Mouse (Mus musculus) cerebellum, adult 2 months (tissue): ENCODE measurements at regions not wholly inside any gene's neighbourhood (a gene's known extent, or its start where the extent isn't known, plus 50 kb on each side); places are given as distances from the start of the nearest gene placed in this dataset.

Experiments used
- DNase-seq, 2 experiments: peaks; one replicate each; pipeline ENCODE4 v3.0.0; 2021
- H3K27ac ChIP-seq: fragments of 200-500 bp; 2 replicates; pipeline ENCODE4 v1.5.1; 2012; ENCODE audit warnings: low read length, control low read depth, inconsistent platforms; ENCODE audit not compliant: insufficient read depth
- H3K27me3 ChIP-seq: fragments of 200-500 bp; 2 replicates; pipeline ENCODE4 v1.6.1; 2012; ENCODE audit warnings: inconsistent platforms, mild to moderate bottlenecking, low read length, moderate library complexity; ENCODE audit not compliant: control insufficient read depth, insufficient read depth
- H3K4me1 ChIP-seq: fragments of 200-500 bp; 2 replicates; pipeline ENCODE4 v1.6.1; 2011; ENCODE audit warnings: low read length; ENCODE audit not compliant: control insufficient read depth, insufficient read depth
- H3K4me3 ChIP-seq: fragments of 200-500 bp; replicated peaks from 2 replicates; pipeline ENCODE3; 2011; ENCODE audit warnings: mild to moderate bottlenecking, low read depth, low read length, control low read depth; ENCODE audit not compliant: insufficient read depth
- CTCF ChIP-seq: fragments of 200-500 bp; IDR thresholded peaks from 2 replicates; pipeline ENCODE4 v1.5.1; 2011; ENCODE audit warnings: low read depth, mild to moderate bottlenecking, control low read depth, low read length, moderate library complexity, borderline replicate concordance; ENCODE audit not compliant: insufficient read depth
- POLR2A ChIP-seq: fragments of 200-500 bp; IDR thresholded peaks from 2 replicates; pipeline ENCODE4 v1.6.1; 2011; ENCODE audit warnings: low read length, control low read depth, borderline replicate concordance; ENCODE audit not compliant: insufficient read depth
- WGBS: fragments of 180-500 bp; shearing (Covaris S2); methylation state at CpG from one replicate; pipeline ENCODE4 v1.1.7; 2018; 5-methylcytosine and 5-hydroxymethylcytosine counted together

GRCm38 (mm10) chr16:5380626-5381025, 124.8 kb upstream of the Eef2kmt start:
- no peak for TF ChIP-seq CTCF
- TF ChIP-seq POLR2A: no peak
- DNase-seq: no peak
- Histone ChIP-seq H3K27me3 (no peaks in the 10 kb centered on the region), H3K4me3 (no peak overlapping the region), H3K27ac (no peak overlapping the region), H3K4me1 (no peaks in the 10 kb centered on the region)
- 80% methylated on average over 3 of the region's 3 CpGs for WGBS

- H3K27ac ChIP-seq: no peak overlapping the region
- no peak for TF ChIP-seq POLR2A
- no peak for TF ChIP-seq CTCF
- no peak for DNase-seq
- H3K4me3 ChIP-seq: no peak overlapping the region
- H3K27me3 ChIP-seq: no peaks in the 10 kb centered on the region
- WGBS: 90% methylated on average over 3 of the region's 3 CpGs
- H3K4me1 ChIP-seq: no peaks in the 10 kb centered on the region
Observed at GRCm38 (mm10) chr16:5377001-5377400, 121.2 kb upstream of the Eef2kmt start.

- TF ChIP-seq CTCF: no peak
- TF ChIP-seq POLR2A: no peak
- Histone ChIP-seq H3K4me1 (no peaks in the 10 kb centered on the region), H3K4me3 (no peak overlapping the region), H3K27me3 (no peaks in the 10 kb centered on the region), H3K27ac (no peak overlapping the region)
- no peak for DNase-seq
- WGBS: 69% methylated on average over 6 of the region's 6 CpGs
Observed at GRCm38 (mm10) chr16:5374818-5375605, 119.2 kb upstream of the Eef2kmt start.

GRCm38 (mm10) chr16:5371175-5371893, 115.6 kb upstream of the Eef2kmt start:
- Histone ChIP-seq H3K4me3 (no peak overlapping the region), H3K27me3 (no peaks in the 10 kb centered on the region; the same call in 1 of the 2 replicates), H3K27ac (no peak overlapping the region), H3K4me1 (no peaks in the 10 kb centered on the region)
- 87% methylated on average over 4 of the region's 4 CpGs for WGBS
- no peak for DNase-seq
- no peak for TF ChIP-seq POLR2A
- no peak for TF ChIP-seq CTCF

- no peak for TF ChIP-seq CTCF
- no peak for TF ChIP-seq POLR2A
- no peak overlapping the region for H3K27ac ChIP-seq
- H3K4me1 ChIP-seq: no peaks in the 10 kb centered on the region
Observed at GRCm38 (mm10) chr16:5370496-5370895, 114.7 kb upstream of the Eef2kmt start.

GRCm38 (mm10) chr16:5368897-5369558, 113.2 kb upstream of the Eef2kmt start:
- Histone ChIP-seq H3K4me1 (no peaks in the 10 kb centered on the region), H3K27me3 (no peaks in the 10 kb centered on the region; the same call in 1 of the 2 replicates), H3K27ac (no peak overlapping the region), H3K4me3 (no peak overlapping the region)
- DNase-seq: no peak
- no peak for TF ChIP-seq POLR2A
- TF ChIP-seq CTCF: no peak
- WGBS: 32% methylated on average over 7 of the region's 7 CpGs

More at GRCm38 (mm10) chr16:5370496-5370895, 114.7 kb upstream of the Eef2kmt start:
- H3K27me3 ChIP-seq: no peaks in the 10 kb centered on the region; the same call in 1 of the 2 replicates
- DNase-seq: no peak
- H3K4me3 ChIP-seq: no peak overlapping the region

GRCm38 (mm10) chr16:5368357-5368756, 112.6 kb upstream of the Eef2kmt start:
- Histone ChIP-seq H3K27me3 (no peaks in the 10 kb centered on the region; the same call in 1 of the 2 replicates), H3K27ac (no peak overlapping the region)
- WGBS: 73% methylated on average over 8 of the region's 8 CpGs

More at GRCm38 (mm10) chr16:5368357-5368756, 112.6 kb upstream of the Eef2kmt start:
- DNase-seq: no peak
- no peaks in the 10 kb centered on the region for H3K4me1 ChIP-seq
- TF ChIP-seq CTCF (no peak), POLR2A (no peak)
- no peak overlapping the region for H3K4me3 ChIP-seq
